Mouse (Mus musculus) cerebellum, adult 11-12 months (tissue): ENCODE measurements at regions not wholly inside any gene's neighbourhood (a gene's known extent, or its start where the extent isn't known, plus 50 kb on each side); places are given as distances from the start of the nearest gene placed in this dataset.
A peak's percentile ranks its signal among the peaks of the same experiment; 100 is the strongest.

Experiments
- DNase-seq: peaks from one replicate; pipeline ENCODE4 v3.0.0; 2022

DNA sequence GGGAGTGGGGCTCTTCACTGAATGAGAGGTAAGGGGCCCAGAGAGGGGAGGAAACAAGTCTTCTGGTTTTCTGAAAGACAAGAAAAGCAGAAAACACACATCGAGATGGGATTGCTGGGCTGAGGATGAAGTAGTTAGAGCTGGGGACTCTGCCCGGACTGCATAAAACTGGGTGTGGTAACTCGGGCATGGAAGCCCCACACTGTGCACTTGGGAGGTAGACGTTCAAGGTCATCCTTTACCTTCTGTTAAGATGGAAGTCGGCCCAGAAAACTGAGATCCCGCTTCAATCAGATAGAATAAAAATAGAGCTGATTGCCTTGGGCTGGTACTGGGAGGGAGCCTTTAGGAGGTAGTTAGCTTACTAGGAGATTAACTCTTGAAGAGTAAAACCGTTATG is 107.2 kb downstream of the Rassf10 start:
- DNase-seq, result no peak

DNA sequence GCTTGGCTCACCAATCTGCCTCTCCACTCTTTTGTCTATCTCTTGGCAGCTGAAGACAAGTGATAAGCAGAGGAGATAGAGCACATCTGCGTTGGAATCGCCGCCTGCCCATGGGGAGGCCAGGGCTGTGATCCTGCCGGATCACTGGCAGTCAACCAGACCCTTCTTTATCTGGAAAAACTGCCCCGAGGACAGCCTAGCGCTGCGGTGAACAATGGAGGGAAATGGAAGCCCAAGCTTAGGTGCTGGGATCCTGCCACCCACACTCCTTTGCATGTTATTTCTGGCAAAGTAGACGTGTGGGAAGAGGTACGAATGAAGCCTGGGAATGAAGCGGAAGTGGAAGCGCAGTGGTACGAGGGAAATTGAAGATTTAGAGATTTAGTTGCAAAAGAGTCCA is 112.8 kb downstream of the Rassf10 start:
- DNase-seq, result no peak

DNA sequence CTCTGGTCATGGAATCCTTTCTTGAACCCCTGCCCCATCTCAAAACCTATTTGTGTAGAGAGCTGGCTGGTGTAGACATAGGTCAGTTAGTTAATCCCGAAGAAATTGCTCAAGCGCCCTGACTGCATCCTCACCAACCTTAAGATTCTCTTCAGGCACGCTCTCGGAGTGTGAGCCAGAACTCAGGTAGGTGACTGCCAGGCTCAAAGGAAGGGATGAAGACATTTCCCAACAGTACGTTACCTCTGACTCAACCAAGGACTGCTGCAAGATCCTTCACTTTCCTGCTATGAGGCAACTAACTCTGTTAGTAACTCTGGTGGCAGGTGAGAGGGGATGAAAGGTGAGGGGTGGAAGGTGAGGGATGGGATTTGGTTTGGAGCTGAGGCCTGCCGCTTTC is 114.5 kb downstream of the Rassf10 start:
- no peak for DNase-seq

DNA sequence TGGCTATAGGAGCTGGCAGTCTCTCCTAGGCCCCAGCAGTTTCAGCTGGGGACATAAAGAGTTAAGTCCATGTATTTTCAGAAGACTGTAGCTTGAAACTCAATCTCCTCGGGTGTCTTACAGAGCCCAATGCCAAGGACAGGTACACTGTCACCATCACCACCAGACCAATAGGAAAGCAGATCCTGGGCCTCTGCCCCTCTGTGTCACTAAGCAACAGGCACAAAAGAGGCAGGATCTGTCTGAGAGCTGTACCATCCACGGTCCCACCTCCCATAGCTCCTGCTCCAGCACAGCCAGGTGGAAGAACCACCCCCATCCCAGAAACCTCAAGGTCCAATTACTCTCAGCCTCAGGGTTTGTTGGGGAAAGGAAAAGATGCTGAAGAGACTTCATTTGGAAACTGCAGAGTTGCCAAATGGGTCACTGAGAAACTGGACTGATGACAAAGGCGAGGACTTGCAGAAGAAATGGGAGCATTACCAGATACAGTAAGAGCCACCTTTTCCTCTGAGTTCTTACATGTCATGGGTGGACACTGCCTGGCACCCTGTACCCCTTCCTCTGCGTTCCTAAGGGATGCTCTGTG is 115.7 kb downstream of the Rassf10 start:
- DNase-seq, result no peak

DNA sequence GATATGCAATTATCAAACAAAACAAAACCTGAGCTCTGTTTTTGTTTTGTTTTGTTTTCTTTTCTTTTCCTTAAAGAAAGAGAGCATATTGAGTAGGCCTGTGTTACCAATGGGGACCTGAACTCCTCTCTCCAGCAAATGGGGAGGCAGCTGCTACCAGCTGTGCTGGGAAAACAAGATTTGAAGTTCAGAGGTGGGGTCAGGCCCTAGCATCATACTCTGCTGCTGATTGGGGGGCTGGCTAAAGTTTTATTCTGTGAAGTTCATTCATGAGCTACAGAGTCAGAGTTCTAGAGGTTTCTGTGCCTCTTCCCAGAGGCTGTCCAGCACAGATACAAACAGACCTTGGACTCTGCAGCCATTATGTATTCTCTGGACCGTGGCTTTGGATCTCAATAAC is 117.7 kb downstream of the Rassf10 start:
- no peak for DNase-seq

DNA sequence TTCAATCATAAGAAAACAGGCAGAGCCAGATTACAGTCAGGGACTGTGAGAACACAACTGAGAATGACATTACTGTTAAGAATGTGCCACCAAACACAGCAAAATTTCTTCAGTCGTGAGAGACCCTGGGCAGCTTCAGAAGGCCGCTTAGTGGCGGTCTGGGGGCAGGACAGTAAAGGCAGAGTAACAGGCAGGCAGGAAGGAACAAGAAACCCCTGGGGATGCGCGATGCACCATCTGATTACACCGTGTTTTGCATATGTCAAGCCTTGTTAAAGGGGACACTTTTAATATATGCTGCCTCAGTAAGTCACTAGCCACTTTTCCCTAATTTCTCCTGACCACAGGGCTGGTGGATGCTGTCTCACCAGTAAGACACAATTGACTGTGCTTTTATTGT is 120.0 kb downstream of the Rassf10 start:
- DNase-seq, result no peak

DNA sequence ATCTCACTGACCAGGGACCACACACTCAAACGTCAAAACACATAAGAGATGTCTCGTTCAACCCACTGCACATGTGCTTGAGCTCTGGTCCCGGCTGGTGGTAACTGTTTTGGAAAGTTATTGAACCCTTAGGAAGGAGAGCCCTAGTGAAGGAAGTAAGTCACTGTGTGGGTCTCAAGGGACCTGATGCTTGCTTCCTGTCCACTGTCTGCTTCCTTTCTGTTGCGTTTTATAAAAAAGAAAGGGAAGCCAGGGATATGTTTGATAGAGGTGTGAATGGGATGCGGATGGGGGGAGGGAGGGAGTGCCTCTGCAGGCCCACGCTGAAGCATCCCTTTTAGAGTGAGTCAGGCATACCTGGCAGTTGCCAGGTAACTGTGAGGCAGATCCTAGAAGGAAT is 121.6 kb downstream of the Rassf10 start:
- no peak for DNase-seq

DNA sequence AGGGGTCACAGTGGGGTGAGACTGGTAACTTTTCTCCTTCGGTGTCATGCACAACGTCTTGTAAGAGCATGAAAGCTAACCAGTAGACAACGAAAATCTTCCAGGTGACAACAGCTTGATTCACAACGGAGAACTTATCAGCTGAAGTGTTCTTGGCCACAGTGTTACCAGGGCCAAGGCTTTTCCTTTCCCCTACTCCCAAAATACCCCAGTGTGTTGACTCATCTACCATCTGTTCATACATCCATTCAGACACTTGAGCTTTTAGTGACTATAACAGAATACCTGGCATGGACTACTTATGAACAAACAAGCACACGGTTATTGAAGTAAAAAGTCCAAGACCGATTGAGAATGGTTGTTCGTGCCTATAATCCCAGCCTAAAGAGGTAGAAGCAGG is 122.5 kb downstream of the Rassf10 start:
- peak; percentile 28 for DNase-seq

DNA sequence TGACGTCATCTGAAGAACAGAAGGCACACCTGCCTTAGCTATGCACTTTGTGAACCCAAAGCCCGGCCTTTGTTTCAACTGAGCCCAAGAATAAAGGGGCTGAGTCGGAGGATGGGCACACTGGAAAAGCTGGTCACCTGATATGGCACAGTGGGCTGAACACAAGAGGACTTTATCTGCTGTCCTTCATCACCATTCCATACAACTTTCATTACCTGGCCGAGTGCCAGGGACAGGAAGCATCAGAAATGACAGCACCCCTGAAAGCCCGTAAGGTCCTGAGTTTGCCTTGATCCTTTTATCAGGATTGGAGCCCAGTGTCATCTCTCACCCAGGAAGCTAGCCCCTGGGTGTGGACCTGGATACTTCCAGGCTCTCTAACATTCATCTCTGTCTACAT is 126.1 kb upstream of the Arntl start:
- no peak for DNase-seq

DNA sequence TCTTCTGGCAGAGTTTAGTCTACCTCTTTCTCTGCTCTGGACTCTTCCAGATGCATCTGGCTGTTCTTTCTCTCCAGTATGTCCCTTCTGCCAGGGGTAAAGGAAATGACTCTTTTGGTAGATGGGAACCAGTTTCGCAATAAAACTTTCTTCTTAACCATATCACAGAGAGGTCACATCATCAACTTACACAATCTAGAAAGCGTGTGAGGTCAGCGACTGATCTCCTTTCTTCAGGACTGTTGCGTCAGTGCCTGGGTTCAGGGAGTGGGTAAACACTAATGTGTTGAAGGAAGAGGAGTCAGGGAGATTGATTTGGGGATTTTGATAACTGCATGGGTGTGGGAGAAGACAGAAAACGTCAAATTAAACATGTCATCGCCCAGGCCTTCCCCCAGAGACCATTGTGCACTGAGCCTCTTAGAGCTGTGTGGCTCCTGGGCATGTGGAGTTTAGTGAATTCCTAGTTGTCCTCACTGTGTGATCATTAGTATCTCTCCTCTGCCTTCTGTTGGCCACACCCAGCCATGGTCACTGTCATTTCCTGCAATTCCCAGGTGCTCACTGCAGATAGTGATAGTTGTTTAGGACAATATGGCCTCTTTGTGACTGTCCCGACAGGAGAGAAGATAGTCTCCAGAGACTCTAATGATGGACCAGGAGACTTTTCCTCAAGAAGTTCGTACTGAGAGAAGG is 122.2 kb upstream of the Arntl start:
- no peak for DNase-seq

DNA sequence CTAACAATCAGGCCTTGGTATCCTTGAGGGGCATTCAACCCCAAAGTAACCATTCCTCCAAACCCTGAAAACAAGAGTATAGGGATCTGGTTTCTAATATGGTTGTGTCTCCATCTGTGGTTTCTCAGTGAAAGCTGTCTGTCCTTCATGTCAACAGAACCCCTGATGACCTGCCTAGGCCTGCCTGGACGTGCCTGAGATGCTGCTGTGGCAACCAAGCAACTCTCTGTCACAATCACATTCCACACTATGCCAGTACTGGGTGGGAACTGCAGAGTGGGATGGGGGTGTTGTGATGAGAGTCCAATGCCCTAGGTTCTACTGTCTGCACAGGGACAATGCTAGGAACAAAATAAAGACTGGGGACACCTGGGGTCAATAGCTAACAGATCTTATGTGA is 121.1 kb upstream of the Arntl start:
- DNase-seq, result no peak

DNA sequence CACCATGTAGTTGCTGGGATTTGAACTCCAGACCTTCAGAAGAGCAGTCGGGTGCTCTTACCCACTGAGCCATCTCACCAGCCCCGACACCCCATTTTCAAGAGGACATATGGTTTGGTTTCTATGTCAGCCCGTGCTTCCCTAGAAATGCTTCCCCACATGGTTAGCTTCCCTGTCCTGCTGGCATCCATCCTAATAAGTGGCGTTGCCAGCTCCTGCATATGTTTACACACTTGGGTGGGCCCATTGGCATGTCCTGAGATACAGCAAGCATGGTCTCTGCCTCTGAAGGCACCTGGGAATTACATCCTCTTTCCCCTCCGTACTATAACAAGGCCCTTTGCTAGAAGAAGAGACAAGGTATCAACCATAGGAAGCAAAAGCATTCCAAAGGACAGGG is 119.6 kb upstream of the Arntl start:
- DNase-seq, result peak; percentile 58

DNA sequence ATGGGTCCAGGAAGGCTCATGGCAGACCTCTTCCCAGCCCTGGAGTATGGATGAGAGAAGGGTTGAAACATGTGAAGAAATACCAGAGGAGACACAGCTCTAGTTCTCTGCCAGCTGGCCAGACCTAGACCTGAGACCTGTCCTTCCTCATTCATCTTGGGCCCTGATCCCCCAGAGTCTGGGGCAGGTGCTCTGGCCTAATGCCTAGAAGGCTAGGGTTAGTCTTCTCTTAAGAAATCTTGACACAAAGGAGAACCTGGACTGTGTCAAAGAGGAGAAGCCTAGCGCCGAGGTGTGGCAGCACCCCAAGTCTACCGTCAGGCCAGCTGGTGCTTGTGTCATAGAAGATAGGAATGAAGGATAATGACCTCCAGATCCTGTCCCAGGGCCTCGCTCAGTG is 118.2 kb upstream of the Arntl start:
- no peak for DNase-seq

DNA sequence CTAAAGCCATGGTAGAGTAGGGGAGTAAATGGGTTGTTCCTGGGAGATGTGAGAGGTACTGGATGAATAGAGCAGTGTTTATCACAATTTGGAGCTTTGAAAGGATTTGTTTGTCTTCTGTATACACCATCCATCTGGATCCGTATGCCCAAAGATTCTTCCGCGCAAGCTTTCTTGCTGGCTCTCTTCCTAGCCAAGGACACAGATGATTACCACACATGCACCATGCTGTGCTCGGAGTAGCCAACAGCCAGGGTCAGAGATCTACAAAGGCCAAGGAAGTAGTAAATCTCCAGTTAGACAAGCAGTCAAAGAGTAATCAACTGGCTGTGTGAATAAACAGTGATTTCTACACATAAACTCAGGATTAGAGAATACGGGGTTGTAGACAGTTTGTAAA is 113.3 kb upstream of the Arntl start:
- DNase-seq, result no peak

DNA sequence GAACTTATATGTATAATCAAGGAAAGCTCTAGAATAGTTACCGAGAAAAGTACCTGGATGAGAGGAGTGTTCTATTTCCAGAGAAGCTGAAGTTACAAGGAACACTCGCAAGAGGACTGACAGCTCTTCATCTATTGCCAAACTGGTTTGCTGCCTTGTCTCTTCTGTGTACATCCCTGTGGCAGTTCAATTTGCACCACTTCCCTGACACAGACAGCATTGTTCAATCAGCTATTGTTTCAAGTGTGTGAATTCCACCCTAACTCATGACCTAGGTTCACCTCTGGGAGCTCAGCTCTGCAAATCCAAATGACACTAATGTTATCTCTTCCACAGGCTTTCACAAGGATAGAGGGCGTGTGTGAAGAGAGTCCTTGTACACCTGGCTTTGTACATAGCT is 112.2 kb upstream of the Arntl start:
- no peak for DNase-seq

DNA sequence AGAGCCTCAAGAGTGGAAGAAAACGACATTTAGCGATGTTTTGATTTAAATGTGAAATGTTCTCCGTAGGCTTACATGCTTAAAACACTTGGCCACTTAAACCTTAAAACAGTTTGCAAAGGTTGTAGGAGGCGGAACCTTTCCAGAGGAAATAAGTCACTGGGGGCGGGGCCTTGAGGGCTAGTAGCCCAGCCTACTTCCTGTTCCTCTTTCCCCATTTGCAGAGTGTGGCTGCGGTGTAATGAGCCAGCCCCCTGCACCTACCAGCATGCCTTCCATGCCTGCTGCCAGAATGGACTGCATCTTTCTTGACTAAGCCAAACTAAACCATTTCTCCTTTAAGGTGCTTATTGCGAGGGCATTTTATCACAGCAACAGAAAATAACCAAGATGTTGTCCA is 103.0 kb upstream of the Arntl start:
- DNase-seq, result no peak

DNA sequence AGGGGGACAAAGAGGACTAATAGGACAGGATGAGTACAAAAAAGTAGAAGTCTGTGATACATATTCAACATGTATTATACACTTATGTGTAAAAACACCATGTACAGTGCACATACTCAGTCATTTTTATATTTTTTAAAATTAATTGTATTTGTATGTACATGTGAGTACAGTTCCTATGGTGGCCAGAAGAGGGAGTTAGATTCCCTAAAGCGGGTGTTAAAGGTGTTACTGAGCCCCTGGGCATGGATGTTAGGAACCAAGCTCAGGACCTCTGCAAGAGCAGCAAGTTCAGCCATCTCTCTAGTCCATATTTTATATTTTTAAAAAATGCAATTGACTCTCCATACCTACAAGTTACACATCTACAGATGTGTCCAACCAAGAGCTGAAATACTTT is 101.9 kb upstream of the Arntl start:
- DNase-seq, result no peak

DNA sequence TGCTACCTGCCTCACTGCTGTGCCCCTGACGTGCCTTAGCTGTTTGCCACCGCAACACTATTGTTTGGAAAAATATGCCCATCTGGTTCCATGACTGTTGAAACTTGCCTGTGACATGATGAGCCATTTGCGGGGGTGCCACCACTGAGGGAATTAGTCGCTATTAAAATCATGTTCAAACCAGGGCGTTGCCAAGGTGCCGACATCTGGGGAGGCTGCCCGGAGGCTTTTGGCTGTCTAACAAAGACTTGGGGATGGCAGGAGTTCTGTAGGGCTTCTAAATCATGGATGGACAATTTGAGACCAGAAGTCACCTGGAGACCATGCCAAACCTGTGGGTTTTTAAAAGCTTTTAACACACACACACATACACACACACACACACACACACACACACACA is 100.5 kb upstream of the Arntl start:
- DNase-seq, result no peak

DNA sequence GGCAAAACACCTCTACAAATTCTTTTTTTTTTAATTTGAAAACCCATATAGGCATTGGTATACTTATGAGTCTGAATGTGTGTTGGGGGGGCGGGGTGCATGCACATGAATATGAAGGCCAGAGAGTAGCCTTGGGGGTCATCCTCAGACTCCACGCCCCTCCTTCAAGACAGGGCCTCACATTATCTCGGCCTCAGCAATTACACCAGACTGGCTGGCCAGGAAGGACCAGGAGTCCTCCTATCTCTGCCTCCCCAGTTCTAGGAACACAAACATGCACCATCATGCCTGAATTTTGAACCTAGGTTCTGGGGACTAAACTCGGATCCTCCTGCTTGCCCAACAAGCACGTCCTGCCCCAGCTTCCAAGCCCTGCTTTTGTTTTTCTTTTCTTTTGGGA is 99.3 kb upstream of the Arntl start:
- no peak for DNase-seq

DNA sequence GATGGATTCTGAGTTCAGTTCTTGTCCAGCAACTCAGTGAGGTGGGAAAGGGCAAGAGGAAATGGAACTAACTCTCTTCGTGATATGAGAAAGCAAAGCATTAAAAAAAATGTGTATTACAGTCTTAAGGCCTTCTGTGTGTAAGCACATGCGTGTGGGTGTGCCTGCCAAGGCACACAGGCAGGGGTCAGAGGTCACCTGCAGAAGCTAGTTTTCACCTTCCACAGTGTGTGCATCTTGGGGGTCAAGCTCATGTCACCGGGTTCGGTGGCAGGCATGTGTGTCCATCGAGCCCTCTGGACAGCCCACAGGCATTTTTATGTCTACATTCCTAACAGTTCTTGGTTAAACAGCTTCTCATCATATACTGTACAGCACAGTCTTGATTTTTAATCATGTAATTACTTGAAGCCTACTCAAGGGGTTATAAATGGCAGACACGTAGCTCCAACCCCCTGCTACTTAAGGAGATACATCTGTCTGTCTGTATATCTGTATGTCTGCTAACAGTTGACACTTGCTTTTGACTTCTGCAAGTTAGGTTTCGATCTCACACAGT is 98.7 kb upstream of the Arntl start:
- DNase-seq, result no peak

DNA sequence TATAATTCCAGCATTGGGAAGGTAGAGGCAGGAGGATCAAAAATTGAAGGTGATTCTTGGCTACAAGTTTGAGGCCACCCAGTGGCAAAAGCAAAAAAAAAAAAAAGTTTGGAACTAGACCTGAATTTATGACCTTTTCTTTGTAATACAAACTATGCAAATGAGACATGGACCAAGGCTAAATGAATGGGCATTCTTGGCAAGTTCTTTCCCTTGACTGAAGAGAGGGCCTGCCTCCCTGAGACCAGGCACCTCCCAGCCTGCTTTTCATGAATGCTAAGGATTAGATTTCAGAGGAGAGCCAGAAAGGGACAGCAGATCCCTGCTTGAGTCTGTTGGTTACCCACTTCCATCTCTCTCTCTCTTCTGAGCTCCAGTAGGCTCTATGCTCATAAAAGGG is 97.8 kb upstream of the Arntl start:
- no peak for DNase-seq

DNA sequence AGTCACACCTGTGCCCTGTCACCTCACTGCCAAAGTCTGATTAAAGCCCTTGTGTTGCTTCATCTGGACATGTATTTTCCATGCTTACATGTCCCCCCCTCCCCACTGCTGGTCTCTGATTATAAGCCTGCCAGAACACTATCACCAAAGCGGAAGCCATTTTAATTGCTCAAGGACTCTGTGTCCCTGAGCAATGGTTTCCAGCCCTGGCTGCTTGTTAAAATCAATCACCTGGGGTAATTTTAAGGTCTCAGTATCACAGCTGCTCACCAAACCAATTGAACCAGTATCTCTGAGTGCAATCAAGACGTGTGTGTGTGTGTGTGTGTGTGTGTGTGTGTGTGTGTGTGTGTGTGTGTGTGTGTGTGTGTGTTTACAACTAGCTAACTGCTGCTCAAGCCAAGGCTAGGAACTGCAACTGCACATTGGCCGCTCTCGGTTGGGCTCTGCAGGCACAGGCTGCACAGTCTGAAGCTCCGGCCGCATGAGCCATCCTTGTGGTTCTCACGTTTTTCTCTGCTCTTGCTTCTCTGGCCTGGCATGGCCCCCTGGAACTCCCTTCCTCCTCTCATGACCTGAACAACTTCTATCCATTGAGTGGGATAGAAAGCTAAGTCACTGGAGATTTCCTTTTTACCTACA is 96.3 kb upstream of the Arntl start:
- no peak for DNase-seq

DNA sequence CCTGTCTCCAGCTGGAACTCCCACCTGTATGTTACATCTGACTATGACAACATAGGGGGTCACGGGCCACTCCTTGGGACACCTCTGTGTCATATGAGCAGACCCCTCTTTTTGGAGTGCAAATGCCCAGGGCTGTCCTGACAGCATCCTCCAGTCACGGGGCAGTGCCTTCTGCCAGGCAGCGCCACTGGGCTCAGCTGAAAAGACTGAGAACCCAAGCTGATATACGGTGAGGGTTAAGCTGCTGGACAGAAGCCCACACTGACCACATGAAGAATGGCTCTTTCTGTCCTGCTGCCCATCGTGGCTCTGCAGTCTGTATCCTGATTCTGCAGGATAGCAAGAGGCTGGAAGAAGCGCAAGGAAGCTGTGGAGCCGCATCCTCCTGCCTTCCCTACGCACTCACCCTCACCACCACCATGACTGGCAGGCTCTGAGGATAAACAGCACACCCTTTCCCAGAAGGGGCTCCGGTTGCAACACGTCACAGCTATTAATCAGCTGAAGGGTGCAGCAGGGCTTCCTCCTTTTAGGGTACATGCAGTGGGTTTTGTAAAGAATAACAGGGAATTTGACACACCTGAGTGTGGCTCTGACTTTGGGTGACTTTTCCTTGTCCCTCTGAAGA is 93.9 kb upstream of the Arntl start:
- peak; percentile 78 for DNase-seq

DNA sequence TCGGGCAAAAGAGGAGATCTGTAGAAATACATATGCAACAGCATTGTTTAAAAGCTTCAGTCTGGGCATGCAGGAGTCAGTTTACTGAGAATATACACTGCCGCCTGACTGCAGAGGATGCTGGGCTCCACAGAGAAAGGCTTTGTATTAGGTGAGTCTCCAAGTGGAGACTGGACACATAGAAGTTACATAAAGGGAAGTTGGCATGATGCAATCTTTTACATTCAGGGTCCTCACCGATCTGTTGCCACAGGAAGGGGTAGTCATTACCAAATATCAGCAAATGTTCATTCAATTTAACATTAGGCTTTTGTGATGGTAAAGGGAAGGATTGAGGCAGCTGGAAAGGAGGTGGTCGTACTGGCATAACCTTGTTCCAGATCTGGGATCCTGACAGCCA is 89.7 kb upstream of the Arntl start:
- no peak for DNase-seq
